43 mouse cellular contexts compared by ENCODE assay signal in genomic region chr13:24751396-24751795, GRCm38 (mm10). TPM values are rescaled to one million over a fixed set of nuclear protein-coding genes. Genes with fewer than 3 reads are reported as not detected.
DNase-seq lines count a peak whose midpoint lies in the region; ATAC-seq and TF ChIP-seq lines count a peak whose summit lies in the region.
"Had no signal": no experiment of that assay in that cellular context is flagged by ENCODE, and none has a peak within 500 bp of the region (broad histone marks: within the 10 kb centered on the region; RNA-seq: fewer than 3 reads in every experiment).

No protein-coding gene starts in this region.

- no peaks in the 10 kb centered on the region for H3K27me3 ChIP-seq in Patski
- H3K27me3 ChIP-seq: CH12.LX; embryonic facial prominence, embryonic 13.5 days; forebrain, embryonic 12.5 days; heart, embryonic 15.5 days; limb, embryonic 15.5 days; liver, embryonic 13.5 days; megakaryocyte, embryonic 14.5 days; midbrain, embryonic 15.5 days; neural tube, embryonic 15.5 days had no signal

- intact Hi-C loops in left cerebral cortex, postnatal 10 days (cut with DNase I) = no loop called here

- DNase-seq in left cerebral cortex, adult 18-20 months (ENCODE audit: low spot score in 2 of 2) = peak; percentile 4 to 5
- no peak for DNase-seq in left cerebral cortex, postnatal 10 days (ENCODE audit: extremely low spot score in 1 of 2, low spot score in 2 of 2)
- peak; percentile 3 to 27 for DNase-seq in urinary bladder, adult 18-20 months (ENCODE audit: low spot score in 2 of 2)
- no peak for DNase-seq in urinary bladder, adult 2 months (ENCODE audit: low spot score)
- DNase-seq in Patski (ENCODE audit: low read depth, low spot score) = no peak
- peak; percentile 4 to 13 for DNase-seq in right cerebral cortex, postnatal 36 days (ENCODE audit: low spot score in 2 of 2)
- DNase-seq in embryo, embryonic 9.5 days (ENCODE audit: extremely low spot score) = no peak
- DNase-seq: adrenal gland, postnatal 14 days; cerebellum, adult 11-12 months; cerebellum, adult 9-11 months; embryo, embryonic 11 days; gastrocnemius, postnatal 10 days; kidney, adult 2 months; kidney, postnatal 4 days; liver, embryonic 13.5 days; lung, adult 18-20 months; lung, postnatal 4 days; retina, postnatal 1 day; spleen, adult 18-20 months; thymus, adult 2 months; thymus, postnatal 36 days had no signal

- POLR2A ChIA-PET in Patski (lab: Charles Lee) = no interaction called here

- CTCF ChIA-PET in Patski (lab: Charles Lee) = interaction anchor here (0.8 to 1.8 kb wide), 4 partner anchors 11 to 24 kb away, joined by 3 to 5 read pairs (median 4); partner anchors contain the start of gene Armh2

- in situ Hi-C loops in Patski (cut with MboI; ENCODE audit: low pct_unique_long_range_greater_than_20kb) = no loop called here

- no peak for TF ChIP-seq CTCF in Patski (IDR thresholded peaks at IDR 0.05)

- ATAC-seq in Patski = peak; percentile 71
- ATAC-seq: hindbrain, embryonic 16.5 days; lung, postnatal 0 days; midbrain, embryonic 15.5 days had no signal

RNA-seq across cellular contexts. Expression of gene Gmnn, which starts 10.3 kb away (rescaled TPM):
- total RNA-seq in left cerebral cortex, adult 18-20 months (2021) = 1 to 10 TPM; 2.7 to 4.2 TPM
- total RNA-seq in left cerebral cortex, postnatal 10 days (2021) = 1 to 10 TPM; 3.8 to 4.0 TPM
- 7.9 and 9.8 TPM in 2 replicates for polyA plus RNA-seq in urinary bladder, adult 2 months (2012; rRNA removed)
- polyA plus RNA-seq in Patski (2021) = 61.1 TPM

RNA-seq across cellular contexts. Expression of gene Armh2, which starts 10.4 kb away (rescaled TPM):
- not detected for total RNA-seq in left cerebral cortex, adult 18-20 months (2021)
- total RNA-seq in left cerebral cortex, postnatal 10 days (2021) = not detected
- polyA plus RNA-seq in urinary bladder, adult 2 months (2012; rRNA removed) = not detected in 2 replicates
- polyA plus RNA-seq in Patski (2021) = not detected
- total RNA-seq: adrenal gland, postnatal 14 days; CH12.LX; ES-E14; gastrocnemius, postnatal 10 days; heart, postnatal 25 days; layer of hippocampus, adult 8-10 months; layer of hippocampus, postnatal 25 days had no signal
- polyA plus RNA-seq: C2C12; embryonic facial prominence, embryonic 13.5 days; erythroblast, embryonic 14.5 days; forebrain, embryonic 12.5 days; gonadal fat pad, adult 2 months; heart, embryonic 15.5 days; hindbrain, embryonic 11.5 days; hindbrain, embryonic 16.5 days; intestine, embryonic 14.5 days; kidney, adult 2 months; kidney, postnatal 0 days; limb, embryonic 10.5 days; limb, embryonic 15.5 days; liver, embryonic 13.5 days; lung, postnatal 0 days; neural tube, embryonic 15.5 days; stomach, embryonic 16.5 days; thymus, adult 2 months had no signal

RNA-seq across cellular contexts. Expression of gene BC005537, which starts 50.1 kb away (rescaled TPM):
- total RNA-seq in left cerebral cortex, adult 18-20 months (2021) = 100 to 1,000 TPM; 150 to 154 TPM
- 100 to 1,000 TPM; 224 TPM for total RNA-seq in left cerebral cortex, postnatal 10 days (2021)
- polyA plus RNA-seq in urinary bladder, adult 2 months (2012; rRNA removed) = 92.9 and 97.0 TPM in 2 replicates
- polyA plus RNA-seq in Patski (2021) = 129 TPM

Comparison
In these comparisons a context has a peak if more than half of its experiments do, and no peak if none do; other contexts are left out.
1. DNase-seq: peak in left cerebral cortex, adult 18-20 months (2 of 2), urinary bladder, adult 18-20 months (2 of 2) and right cerebral cortex, postnatal 36 days (2 of 2); none in left cerebral cortex, postnatal 10 days (0 of 2), urinary bladder, adult 2 months (single experiment), Patski (single experiment) and embryo, embryonic 9.5 days (single experiment).